In the genomic region with DNA sequence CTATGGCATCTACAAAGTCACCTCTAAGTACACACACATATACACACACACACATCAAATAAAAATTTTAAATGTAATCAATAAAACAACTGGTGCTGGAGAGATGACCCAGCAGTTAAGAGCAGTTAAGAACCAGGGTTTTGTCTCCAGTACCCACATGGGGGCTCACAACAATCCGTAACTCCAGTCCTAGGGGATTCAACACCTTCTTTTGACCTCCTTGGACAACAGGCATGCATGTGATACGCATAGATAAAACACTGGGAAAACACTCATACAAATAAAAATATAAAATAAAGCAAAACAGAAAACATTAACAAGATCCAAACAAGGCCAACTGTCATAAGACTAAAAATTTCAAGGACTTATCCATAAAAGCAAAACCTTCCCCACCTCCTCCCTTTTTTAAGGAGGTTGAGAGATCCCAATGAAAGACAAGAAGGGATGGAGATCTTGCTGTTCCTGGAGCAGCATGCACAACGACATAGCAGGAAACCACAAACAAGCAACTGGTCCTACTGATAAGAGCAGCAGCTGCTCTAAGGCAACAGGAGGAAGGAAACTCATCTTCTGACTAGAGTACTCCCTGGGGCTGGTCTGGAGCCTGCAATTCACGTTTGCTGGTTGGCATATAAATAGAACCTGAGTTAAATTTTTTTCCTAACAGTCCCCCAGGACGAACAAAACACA, we compare ENCODE assay signal across 8 mouse cellular contexts.
DNase-seq lines count a peak whose midpoint lies in the region; ATAC-seq and TF ChIP-seq lines count a peak whose summit lies in the region.

No protein-coding gene starts in this region.

- peaks cover 75% of the 10 kb centered on the region for H3K36me3 ChIP-seq in heart, adult 2 months (ENCODE audit: control insufficient read depth, insufficient read depth, low read length)

- H3K27ac ChIP-seq in heart, adult 2 months: peak overlapping the region; percentile 87

- intact Hi-C loops in heart, adult 2 months (cut with DNase I): loop anchor here (2.0 kb wide), 4 partner anchors 21 to 199 kb away; no protein-coding TSS in a partner anchor

- H3K79me2 ChIP-seq in heart, adult 2 months (replicated peaks; ENCODE audit: control insufficient read depth, insufficient read depth, low read length): peaks cover 19% of the 10 kb centered on the region

- peak; percentile 72; the same call in 1 of the 2 replicates for TF ChIP-seq POLR2A in heart, adult 2 months (IDR thresholded peaks at IDR 0.05; ENCODE audit: insufficient read depth, low read depth, low read length)

- peak; percentile 40 for DNase-seq in CD4-positive, CD25-positive, alpha-beta regulatory T cell, adult 2 months (ENCODE audit: low read depth, low spot score)
- peak in 1 of 2 experiments; percentile 59 for DNase-seq in heart, adult 2 months
- peak; percentile 45 to 73 for DNase-seq in kidney, postnatal 36 days
- peak; percentile 46 for DNase-seq in skeletal muscle tissue, adult 2 months (ENCODE audit: low read depth, low spot score)
- DNase-seq in B cell, adult 2 months: no peak
- no peak for DNase-seq in right cerebral cortex, postnatal 25 days

- peak; percentile 100 for TF ChIP-seq EP300 in heart, adult 2 months (IDR thresholded peaks at IDR 0.05; ENCODE audit: insufficient read depth, low read depth, low read length)

- no peak overlapping the region for H3K4me3 ChIP-seq in heart, adult 2 months

- no peak for TF ChIP-seq CTCF in heart, adult 2 months (IDR thresholded peaks at IDR 0.05)

- ATAC-seq in CD4-positive, CD25-positive, alpha-beta regulatory T cell, adult 4 months: no peak
- ATAC-seq in cerebellum, adult (ENCODE audit: insufficient number of reproducible peaks, low FRiP score, low TSS enrichment): no peak

- H3K27me3 ChIP-seq in heart, adult 2 months (ENCODE audit: control insufficient read depth, insufficient read depth, low read length): no peaks in the 10 kb centered on the region

- WGBS in heart, adult 2 months: 15% methylated on average over 5 of the region's 5 CpGs

- no peak overlapping the region for H3K9ac ChIP-seq in heart, adult 2 months (ENCODE audit: low read depth, low read length)

- peaks cover 50% of the 10 kb centered on the region for H3K4me1 ChIP-seq in heart, adult 2 months (ENCODE audit: control insufficient read depth, insufficient read depth, low read length)

Comparison
In these comparisons a context has a peak if more than half of its experiments do, and no peak if none do; other contexts are left out.
1. DNase-seq: peak in CD4-positive, CD25-positive, alpha-beta regulatory T cell, adult 2 months (single experiment), kidney, postnatal 36 days (2 of 2) and skeletal muscle tissue, adult 2 months (single experiment); none in B cell, adult 2 months (0 of 2) and right cerebral cortex, postnatal 25 days (single experiment).